Mouse (Mus musculus): ENCODE results near the gene Tmem41a.

- TF ChIP-seq CTCF (IDR thresholded peaks at IDR 0.05; ENCODE audit: low read depth) (no peak), EP300 (IDR thresholded peaks at IDR 0.05; ENCODE audit: low read depth) (no peak)
These were observed 30.7 kb downstream of the Tmem41a start for GRCm38 (mm10) chr16:21916681-21917080.
